Mouse (Mus musculus) embryonic facial prominence, embryonic 11.5 days (tissue): ENCODE data around the gene Hnrnph3. TPM values are rescaled to one million over a fixed set of nuclear protein-coding genes. Genes with fewer than 3 reads are reported as not detected.

ENCODE experiments used
- ATAC-seq: fragments of 200-750 bp; cut with Nextera tagmentation; replicated peaks from 2 replicates; pipeline ENCODE4 v1.8.0; 2017; ENCODE audit warnings: low read depth; ENCODE audit not compliant: insufficient number of reproducible peaks, low FRiP score, low TSS enrichment
- DNase-seq: peaks from one replicate; pipeline ENCODE4 v3.0.0-alpha.2; 2015; ENCODE audit warnings: low spot score
- H3K27ac ChIP-seq: fragments of 300-500 bp; sonication (generic); replicated peaks from 2 replicates; pipeline ENCODE4 v1.5.1; 2014; ENCODE audit warnings: mild to moderate bottlenecking, low read depth, low read length, control low read depth
- H3K27me3 ChIP-seq: fragments of 300-500 bp; sonication (generic); 2 replicates; pipeline ENCODE4 v1.6.1; 2014; ENCODE audit warnings: mild to moderate bottlenecking, low read length, moderate library complexity, mixed read lengths; ENCODE audit not compliant: control insufficient read depth, insufficient read depth
- H3K36me3 ChIP-seq: fragments of 300-500 bp; sonication (generic); replicated peaks from 2 replicates; pipeline ENCODE4 v1.6.1; 2014; ENCODE audit warnings: low read depth, mild to moderate bottlenecking, low read length, moderate library complexity, mixed read lengths; ENCODE audit not compliant: control insufficient read depth, insufficient read depth
- H3K4me1 ChIP-seq: fragments of 300-500 bp; sonication (generic); 2 replicates; pipeline ENCODE4 v1.6.1; 2014; ENCODE audit warnings: low read length, mixed read lengths; ENCODE audit not compliant: control insufficient read depth, insufficient read depth
- H3K4me2 ChIP-seq: fragments of 300-500 bp; sonication (generic); 2 replicates; pipeline ENCODE4 v1.6.1; 2014; ENCODE audit warnings: low read depth, mild to moderate bottlenecking, control low read depth, low read length, moderate library complexity
- H3K4me3 ChIP-seq: fragments of 300-500 bp; sonication (generic); 2 replicates; pipeline ENCODE4 v1.5.1; 2014; ENCODE audit warnings: low read depth, low read length, control low read depth
- H3K9ac ChIP-seq: fragments of 300-500 bp; sonication (generic); replicated peaks from 2 replicates; pipeline ENCODE4 v1.6.1; 2014; ENCODE audit warnings: mild to moderate bottlenecking, control low read depth, low read length
- H3K9me3 ChIP-seq: fragments of 300-500 bp; sonication (generic); replicated peaks from 2 replicates; pipeline ENCODE4 v1.6.1; 2016; ENCODE audit warnings: mild to moderate bottlenecking, low read length, inconsistent platforms, mixed read lengths; ENCODE audit not compliant: control insufficient read depth
- WGBS: fragments of 180-500 bp; shearing (Covaris S2); extraction: QIAGEN DNeasy Blood & Tissue Kit; methylation state at CpG from one replicate; pipeline ENCODE4 v1.1.7; 2014; 5-methylcytosine and 5-hydroxymethylcytosine counted together
- polyA plus RNA-seq: library from polyadenylated mRNA; unstranded; fragments of >200 nt; fragmentation: Nextera tagmentation; extraction: Ambion mirVana; gene quantifications from 2 replicates; pipeline ENCODE4 v1.2.1, GENCODE M21; 2014

Hnrnph3 gene
- polyA plus RNA-seq, 1 experiment from 2014 or later, result 125 TPM

DNA sequence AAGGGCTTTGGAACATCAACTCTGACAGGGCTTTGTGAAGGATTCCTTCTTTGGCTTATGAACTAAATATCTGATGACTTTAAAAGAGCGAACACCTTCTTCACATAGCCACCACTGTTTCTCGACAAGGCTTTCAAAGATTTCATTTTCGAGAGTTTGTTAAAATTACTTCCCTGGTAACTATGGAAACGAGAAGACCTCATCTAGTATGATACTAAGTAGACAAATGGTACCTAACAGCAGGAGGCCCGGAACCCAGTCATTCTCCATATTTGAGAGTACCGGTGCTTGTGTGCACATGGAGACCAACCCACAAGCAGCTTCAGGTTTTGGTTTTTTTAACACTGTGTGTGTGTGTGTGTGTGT lies 2.8 kb upstream of the Hnrnph3 start:
- no peaks in the 10 kb centered on the region for H3K27me3 ChIP-seq
- no peaks in the 10 kb centered on the region for H3K36me3 ChIP-seq
- no peaks in the 10 kb centered on the region for H3K4me1 ChIP-seq
- WGBS, result 87% methylated on average over 6 of the region's 6 CpGs
- DNase-seq, result no peak
- H3K27ac ChIP-seq, result no peak overlapping the region
- H3K9me3 ChIP-seq, result no peaks in the 10 kb centered on the region
- no peak overlapping the region for H3K9ac ChIP-seq
- H3K4me2 ChIP-seq, result no peak overlapping the region
- no peak for ATAC-seq
- no peak overlapping the region for H3K4me3 ChIP-seq

- no peak for ATAC-seq
- Histone ChIP-seq H3K4me3 (no peak overlapping the region), H3K9me3 (no peaks in the 10 kb centered on the region)
Measured at GRCm38 (mm10) chr10:63026156-63026794, 2.3 kb upstream of the Hnrnph3 start.

GRCm38 (mm10) chr10:63025491-63026011 lies 1.5 kb upstream of the Hnrnph3 start:
- Histone ChIP-seq H3K4me2 (peak overlapping the region; percentile 69), H3K27me3 (no peaks in the 10 kb centered on the region), H3K9ac (no peak overlapping the region), H3K9me3 (no peaks in the 10 kb centered on the region), H3K4me3 (no peak overlapping the region), H3K27ac (peak overlapping the region; percentile 99), H3K4me1 (no peaks in the 10 kb centered on the region), H3K36me3 (no peaks in the 10 kb centered on the region)
- 35% methylated on average over 6 of the region's 6 CpGs for whole genome bisulfite sequencing
- ATAC-seq, result no peak
- peak; percentile 55 for DNase-seq

More at GRCm38 (mm10) chr10:63026156-63026794, 2.3 kb upstream of the Hnrnph3 start:
- Histone ChIP-seq H3K27ac (no peak overlapping the region), H3K4me2 (no peak overlapping the region), H3K27me3 (no peaks in the 10 kb centered on the region), H3K4me1 (no peaks in the 10 kb centered on the region), H3K36me3 (no peaks in the 10 kb centered on the region), H3K9ac (no peak overlapping the region)
- WGBS, result 14% methylated on average over 8 of the region's 8 CpGs
- peak; percentile 87 for DNase-seq

- WGBS, result 38% methylated on average over 2 of the region's 2 CpGs
- H3K4me1 ChIP-seq, result no peaks in the 10 kb centered on the region
- H3K4me3 ChIP-seq, result peak overlapping the region; percentile 88
- peak overlapping the region; percentile 99 for H3K27ac ChIP-seq
- H3K9me3 ChIP-seq, result no peaks in the 10 kb centered on the region
- H3K27me3 ChIP-seq, result no peaks in the 10 kb centered on the region
- peak; percentile 42 for DNase-seq
- no peak for ATAC-seq
- H3K4me2 ChIP-seq, result peak overlapping the region; percentile 69
- peak overlapping the region; percentile 97 for H3K9ac ChIP-seq
- no peaks in the 10 kb centered on the region for H3K36me3 ChIP-seq
Measured at GRCm38 (mm10) chr10:63025016-63025415, 999 bp upstream of the Hnrnph3 start.

- Histone ChIP-seq H3K9ac (peak overlapping the region; percentile 97), H3K4me2 (peak overlapping the region; percentile 69)
Measured at GRCm38 (mm10) chr10:63024580-63024910, 528 bp upstream of the Hnrnph3 start.

GRCm38 (mm10) chr10:63023121-63023748 lies 782 bp downstream of the Hnrnph3 start:
- Histone ChIP-seq H3K27ac (peak overlapping the region; percentile 99), H3K4me2 (peak overlapping the region; percentile 62; the same call in 1 of the 2 replicates), H3K4me1 (no peaks in the 10 kb centered on the region), H3K36me3 (no peaks in the 10 kb centered on the region), H3K9me3 (no peaks in the 10 kb centered on the region), H3K9ac (peak overlapping the region; percentile 97), H3K27me3 (no peaks in the 10 kb centered on the region), H3K4me3 (peak overlapping the region; percentile 88)
- DNase-seq, result peak; percentile 69
- ATAC-seq, result peak; percentile 11
- under 1% methylated on average over 66 of the region's 68 CpGs for WGBS

More at GRCm38 (mm10) chr10:63024580-63024910, 528 bp upstream of the Hnrnph3 start:
- ATAC-seq (peak; percentile 16; the same call in 1 of the 2 replicates), DNase-seq (peak; percentile 68)
- WGBS, result under 1% methylated on average over 8 of the region's 8 CpGs
- H3K36me3 ChIP-seq, result no peaks in the 10 kb centered on the region
- no peaks in the 10 kb centered on the region for H3K4me1 ChIP-seq
- H3K27ac ChIP-seq, result peak overlapping the region; percentile 99
- H3K4me3 ChIP-seq, result peak overlapping the region; percentile 88
- H3K9me3 ChIP-seq, result no peaks in the 10 kb centered on the region
- H3K27me3 ChIP-seq, result no peaks in the 10 kb centered on the region

- H3K9ac ChIP-seq, result peak overlapping the region; percentile 97
- WGBS, result under 1% methylated on average over 27 of the region's 27 CpGs
- no peaks in the 10 kb centered on the region for H3K27me3 ChIP-seq
- DNase-seq (peak; percentile 20), ATAC-seq (no peak)
- H3K4me2 ChIP-seq, result peak overlapping the region; percentile 62
- H3K4me1 ChIP-seq, result no peaks in the 10 kb centered on the region
- no peaks in the 10 kb centered on the region for H3K36me3 ChIP-seq
- peak overlapping the region; percentile 88 for H3K4me3 ChIP-seq
- peak overlapping the region; percentile 99 for H3K27ac ChIP-seq
- no peaks in the 10 kb centered on the region for H3K9me3 ChIP-seq
Measured at GRCm38 (mm10) chr10:63022541-63023120, 1.4 kb downstream of the Hnrnph3 start.

GRCm38 (mm10) chr10:63021702-63022101 lies 2.3 kb downstream of the Hnrnph3 start:
- Histone ChIP-seq H3K4me1 (no peaks in the 10 kb centered on the region), H3K4me2 (peak overlapping the region; percentile 62), H3K36me3 (no peaks in the 10 kb centered on the region), H3K9me3 (no peaks in the 10 kb centered on the region), H3K27me3 (no peaks in the 10 kb centered on the region), H3K4me3 (peak overlapping the region; percentile 88), H3K27ac (no peak overlapping the region), H3K9ac (peak overlapping the region; percentile 97)
- ATAC-seq (no peak), DNase-seq (peak; percentile 31)
- 54% methylated on average over 4 of the region's 4 CpGs for WGBS
